In genomic region chr10:59440177-59440576, GRCm38 (mm10) we compare ENCODE assay signal across 25 mouse cellular contexts. TPM values are rescaled to one million over a fixed set of nuclear protein-coding genes. Genes with fewer than 3 reads are reported as not detected.
DNase-seq lines count a peak whose midpoint lies in the region; ATAC-seq and TF ChIP-seq lines count a peak whose summit lies in the region.
"Had no signal": no experiment of that assay in that cellular context is flagged by ENCODE, and none has a peak within 500 bp of the region (broad histone marks: within the 10 kb centered on the region; RNA-seq: fewer than 3 reads in every experiment).

No protein-coding gene starts in this region.

- no peak for ATAC-seq in limb, embryonic 13.5 days (ENCODE audit: low FRiP score, low read depth)
- ATAC-seq in liver, postnatal 0 days: no peak
- ATAC-seq: CD4-positive, CD25-positive, alpha-beta regulatory T cell, adult 4 months; midbrain, embryonic 13.5 days; Patski had no signal

- WGBS in limb, embryonic 13.5 days: 44% methylated on average over 6 of the region's 6 CpGs
- 80% methylated on average over 6 of the region's 6 CpGs for WGBS in limb, embryonic 10.5 days
- WGBS in spleen, adult 2 months: 75% methylated on average over 6 of the region's 6 CpGs
- WGBS in liver, postnatal 0 days (ENCODE audit: insufficient replicate concordance): 48% methylated on average over 6 of the region's 6 CpGs

- no peak overlapping the region for H3K4me3 ChIP-seq in gastrocnemius, adult 2 months
- H3K4me3 ChIP-seq in limb, embryonic 13.5 days: no peak overlapping the region
- no peak overlapping the region for H3K4me3 ChIP-seq in limb, embryonic 10.5 days
- no peak overlapping the region for H3K4me3 ChIP-seq in spleen, adult 2 months (ENCODE audit: extremely low read depth, insufficient read depth, insufficient read length)
- H3K4me3 ChIP-seq in liver, postnatal 0 days (ENCODE audit: low read depth, low read length): 0 out of 2 replicates have a peak overlapping the region, but pooled peaks have one; percentile 13
- H3K4me3 ChIP-seq: heart, embryonic 10.5 days; hindbrain, embryonic 12.5 days; layer of hippocampus, adult 2 months; liver, embryonic 15.5 days; midbrain, embryonic 13.5 days; neural tube, embryonic 13.5 days had no signal

- no peak overlapping the region for H3K4me2 ChIP-seq in limb, embryonic 13.5 days (replicated peaks)
- peak overlapping the region; percentile 18; the same call in 1 of the 2 replicates for H3K4me2 ChIP-seq in liver, postnatal 0 days (ENCODE audit: low read depth, low read length)
- H3K4me2 ChIP-seq: hindbrain, embryonic 12.5 days; liver, embryonic 15.5 days; midbrain, embryonic 13.5 days; neural tube, embryonic 13.5 days had no signal

- H3K36me3 ChIP-seq in limb, embryonic 13.5 days: no peaks in the 10 kb centered on the region
- no peaks in the 10 kb centered on the region for H3K36me3 ChIP-seq in limb, embryonic 10.5 days
- no peaks in the 10 kb centered on the region for H3K36me3 ChIP-seq in spleen, adult 2 months (ENCODE audit: control insufficient read depth, insufficient read depth, low read length)
- H3K36me3 ChIP-seq in liver, postnatal 0 days (replicated peaks; ENCODE audit: insufficient read depth, low read length): no peaks in the 10 kb centered on the region
- H3K36me3 ChIP-seq: heart, embryonic 10.5 days; hindbrain, embryonic 12.5 days; liver, embryonic 15.5 days; midbrain, embryonic 13.5 days; neural tube, embryonic 13.5 days had no signal

- no peak overlapping the region for H3K9ac ChIP-seq in limb, embryonic 13.5 days
- H3K9ac ChIP-seq in liver, postnatal 0 days (replicated peaks): no peak overlapping the region
- H3K9ac ChIP-seq: hindbrain, embryonic 12.5 days; liver, embryonic 15.5 days; midbrain, embryonic 13.5 days; neural tube, embryonic 13.5 days had no signal

- TF ChIP-seq POLR2A in spleen, adult 2 months (IDR thresholded peaks at IDR 0.05; ENCODE audit: low read depth, low read length): no peak

- peak overlapping the region; percentile 62 for H3K27ac ChIP-seq in gastrocnemius, adult 2 months
- H3K27ac ChIP-seq in limb, embryonic 13.5 days: peak overlapping the region; percentile 49; the same call in 1 of the 2 replicates
- H3K27ac ChIP-seq in limb, embryonic 10.5 days: no peak overlapping the region
- 0 out of 2 replicates have a peak overlapping the region, but pooled peaks have one; percentile 17 for H3K27ac ChIP-seq in spleen, adult 2 months (ENCODE audit: insufficient read depth, low read length)
- H3K27ac ChIP-seq in liver, postnatal 0 days (ENCODE audit: low read depth): 0 out of 2 replicates have a peak overlapping the region, but pooled peaks have one; percentile 2
- H3K27ac ChIP-seq: heart, embryonic 10.5 days; hindbrain, embryonic 12.5 days; layer of hippocampus, adult 2 months; liver, embryonic 15.5 days; midbrain, embryonic 13.5 days; neural tube, embryonic 13.5 days had no signal

- intact Hi-C loops in gastrocnemius, adult 2 months (cut with DNase I): no loop called here

- H3K9me3 ChIP-seq in limb, embryonic 13.5 days: no peaks in the 10 kb centered on the region
- H3K9me3 ChIP-seq in limb, embryonic 10.5 days (replicated peaks): no peaks in the 10 kb centered on the region
- no peaks in the 10 kb centered on the region for H3K9me3 ChIP-seq in liver, postnatal 0 days (ENCODE audit: low read length)
- H3K9me3 ChIP-seq: heart, embryonic 10.5 days; hindbrain, embryonic 12.5 days; liver, embryonic 15.5 days; midbrain, embryonic 13.5 days; neural tube, embryonic 13.5 days had no signal

- H3K4me1 ChIP-seq in limb, embryonic 13.5 days: peaks cover 20% of the 10 kb centered on the region
- peaks cover 37% of the 10 kb centered on the region for H3K4me1 ChIP-seq in limb, embryonic 10.5 days
- no peaks in the 10 kb centered on the region for H3K4me1 ChIP-seq in spleen, adult 2 months (ENCODE audit: control insufficient read depth, insufficient read depth, insufficient read length)
- peaks cover 16% of the 10 kb centered on the region for H3K4me1 ChIP-seq in liver, postnatal 0 days (ENCODE audit: insufficient read depth)
- H3K4me1 ChIP-seq: liver, embryonic 15.5 days had no signal

- DNase-seq in gastrocnemius, adult 2 months: no peak
- no peak for DNase-seq in gastrocnemius, postnatal 10 days
- no peak for DNase-seq in limb, embryonic 10.5 days (ENCODE audit: low spot score)
- DNase-seq in spleen, adult 2 months (ENCODE audit: low read depth in 1 of 2, low spot score in 2 of 2): no peak
- no peak for DNase-seq in spleen, postnatal 10 days (ENCODE audit: low spot score in 2 of 2)
- DNase-seq in liver, postnatal 0 days: no peak
- no peak for DNase-seq in urinary bladder, postnatal 36 days (ENCODE audit: low spot score in 2 of 2)
- DNase-seq: adrenal gland, adult 8-10 months; cerebellum, adult 9-11 months; layer of hippocampus, postnatal 36 days; right cerebral cortex, adult 18-20 months had no signal

- no peak for TF ChIP-seq CTCF in gastrocnemius, adult 2 months (IDR thresholded peaks at IDR 0.05)
- no peak for TF ChIP-seq CTCF in spleen, adult 2 months (IDR thresholded peaks at IDR 0.05; ENCODE audit: extremely low read depth, insufficient read depth, insufficient read length, insufficient replicate concordance)
- TF ChIP-seq CTCF in liver, postnatal 0 days (IDR thresholded peaks at IDR 0.05; ENCODE audit: low read depth): no peak

- TF ChIP-seq EP300 in liver, postnatal 0 days (IDR thresholded peaks at IDR 0.05; ENCODE audit: low read depth): no peak

- no peaks in the 10 kb centered on the region for H3K27me3 ChIP-seq in limb, embryonic 13.5 days
- no peaks in the 10 kb centered on the region for H3K27me3 ChIP-seq in limb, embryonic 10.5 days (ENCODE audit: low read depth, poor library complexity, severe bottlenecking)
- no peaks in the 10 kb centered on the region for H3K27me3 ChIP-seq in spleen, adult 2 months (ENCODE audit: control insufficient read depth, insufficient read depth, low read length)
- no peaks in the 10 kb centered on the region for H3K27me3 ChIP-seq in liver, postnatal 0 days (ENCODE audit: insufficient read depth, low read length)
- H3K27me3 ChIP-seq: hindbrain, embryonic 12.5 days; liver, embryonic 15.5 days; midbrain, embryonic 13.5 days; neural tube, embryonic 13.5 days; Patski had no signal

RNA-seq across cellular contexts. Expression of gene Oit3, which starts 1.4 kb away (rescaled TPM):
- total RNA-seq in gastrocnemius, adult 2 months (2021): under 1 TPM in 1 of 2 experiments, not detected in 1; 0.11 TPM
- total RNA-seq in gastrocnemius, postnatal 10 days (2021): under 1 TPM; 0.54 to 0.89 TPM
- polyA plus RNA-seq in limb, embryonic 13.5 days (2015; fragmentation: Nextera tagmentation; extraction: Ambion mirVana): 0.97 and 1.1 TPM in 2 replicates
- 0.84 and 0.88 TPM in 2 replicates for polyA plus RNA-seq in limb, embryonic 10.5 days (2016; fragmentation: Nextera tagmentation; extraction: Ambion mirVana)
- 4.7 and 5.2 TPM in 2 replicates for polyA plus RNA-seq in spleen, adult 2 months (2012; rRNA removed)
- polyA plus RNA-seq in liver, postnatal 0 days (2015; fragmentation: Nextera tagmentation; extraction: Ambion mirVana): 26.8 and 28.1 TPM in 2 replicates
- total RNA-seq: ES-E14; layer of hippocampus, postnatal 36 days had no signal

RNA-seq across cellular contexts. Expression of gene Pla2g12b, which starts 36.7 kb away (rescaled TPM):
- not detected for total RNA-seq in gastrocnemius, adult 2 months (2021)
- total RNA-seq in gastrocnemius, postnatal 10 days (2021): under 1 TPM in 1 of 2 experiments, not detected in 1; 0.34 TPM
- polyA plus RNA-seq in limb, embryonic 13.5 days (2015; fragmentation: Nextera tagmentation; extraction: Ambion mirVana): not detected in 2 replicates
- not detected in 2 replicates for polyA plus RNA-seq in limb, embryonic 10.5 days (2016; fragmentation: Nextera tagmentation; extraction: Ambion mirVana)
- polyA plus RNA-seq in spleen, adult 2 months (2012; rRNA removed): not detected in 2 replicates
- polyA plus RNA-seq in liver, postnatal 0 days (2015; fragmentation: Nextera tagmentation; extraction: Ambion mirVana): 58.4 and 61.3 TPM in 2 replicates
- total RNA-seq: adrenal gland, adult 8-10 months; layer of hippocampus, adult 2 months; layer of hippocampus, postnatal 36 days; left cerebral cortex, postnatal 14 days; megakaryocyte progenitor cell, adult 5-6 weeks had no signal
- polyA plus RNA-seq: CD4-positive, CD25-positive, alpha-beta regulatory T cell, adult 4 months; forebrain, embryonic 11.5 days; hindbrain, embryonic 12.5 days; midbrain, embryonic 13.5 days; neural tube, embryonic 13.5 days; Patski; thymus, postnatal 0 days had no signal

RNA-seq across cellular contexts. Expression of gene Gm10273, which starts 44.7 kb away (rescaled TPM):
- 100 to 1,000 TPM; 149 to 171 TPM for total RNA-seq in gastrocnemius, adult 2 months (2021)
- 100 to 1,000 TPM; 112 to 119 TPM for total RNA-seq in gastrocnemius, postnatal 10 days (2021)
- polyA plus RNA-seq in limb, embryonic 13.5 days (2015; fragmentation: Nextera tagmentation; extraction: Ambion mirVana): 4.4 TPM in 1 of 2 replicates, not detected in the other
- polyA plus RNA-seq in limb, embryonic 10.5 days (2016; fragmentation: Nextera tagmentation; extraction: Ambion mirVana): 14.7 and 16.1 TPM in 2 replicates
- 1.7 and 2.5 TPM in 2 replicates for polyA plus RNA-seq in spleen, adult 2 months (2012; rRNA removed)
- polyA plus RNA-seq in liver, postnatal 0 days (2015; fragmentation: Nextera tagmentation; extraction: Ambion mirVana): 4.1 and 8.4 TPM in 2 replicates
- polyA plus RNA-seq: hindbrain, embryonic 12.5 days; neural tube, embryonic 13.5 days had no signal

Comparison
In these comparisons a context has a peak if more than half of its experiments do, and no peak if none do; other contexts are left out.
1. RNA of gene Pla2g12b, which starts 36.7 kb away (polyA plus RNA-seq): 58.4 to 61.3 TPM in liver, postnatal 0 days; not detected in limb, embryonic 13.5 days, not detected in spleen, adult 2 months and not detected in limb, embryonic 10.5 days; every median in the first group is over 10 times any median in the second.